Mouse (Mus musculus) testis, adult 2 months (tissue): ENCODE results near the gene Sepsecs.

Experiments used
- CTCF ChIP-seq: fragments of 200-500 bp; IDR thresholded peaks from 2 replicates; pipeline ENCODE4 v1.5.1; 2012; ENCODE audit warnings: low read depth, mild to moderate bottlenecking, inconsistent platforms, low read length, moderate library complexity; ENCODE audit not compliant: control insufficient read depth, insufficient read depth, insufficient replicate concordance
- POLR2A ChIP-seq: fragments of 200-500 bp; IDR thresholded peaks from 2 replicates; pipeline ENCODE4 v1.6.1; 2012; ENCODE audit warnings: low read depth, mild to moderate bottlenecking, inconsistent platforms, low read length, moderate library complexity; ENCODE audit not compliant: control insufficient read depth

DNA sequence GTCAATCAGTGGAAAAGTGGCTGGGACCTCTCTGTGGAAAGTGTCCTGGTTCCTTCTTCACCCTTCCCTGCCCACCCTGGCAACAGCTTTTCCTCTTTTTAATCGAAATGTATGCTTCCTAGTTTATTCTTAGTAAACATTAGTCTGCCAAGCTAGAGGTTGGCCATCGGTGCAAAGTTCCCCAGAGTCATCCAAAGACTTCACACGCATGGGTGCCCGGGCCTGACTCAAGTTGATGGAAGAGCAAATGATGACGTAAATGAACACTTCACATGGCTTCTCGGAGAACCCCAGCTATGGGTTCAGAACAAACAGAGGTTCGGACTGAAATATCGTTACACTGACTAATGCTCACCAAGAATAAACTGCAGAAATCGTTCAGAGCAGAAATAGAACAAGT lies 78.9 kb downstream of the Sepsecs start:
- TF ChIP-seq POLR2A (no peak), CTCF (no peak)
